Mouse (Mus musculus) kidney, postnatal 36 days (tissue): ENCODE data around the gene Gm7347.
A peak's percentile ranks its signal among the peaks of the same experiment; 100 is the strongest.
"Not testable (repeated sequence)": the region's sequence is repeated elsewhere in the genome, so short reads cannot be mapped to it uniquely, and the experiment has no call there.

Experiments
- DNase-seq, 2 experiments: peaks; one replicate each; pipeline ENCODE4 v3.0.0; 2021 to 2022; ENCODE audit warnings: mixed read lengths in 2 of 2

Gene Gm7347

GRCm38 (mm10) chr5:26058481-26058880 is at the start of gene Gm7347:
Gene Gm7347, minus strand, starts transcription at chr5:26058581.
- not testable (repeated sequence) for DNase-seq

GRCm38 (mm10) chr5:26105262-26105661 is 46.9 kb upstream of the Gm7347 start, which contains the start of gene 5031410I06Rik:
Gene 5031410I06Rik, minus strand, starts transcription at chr5:26105362.
- DNase-seq: not testable (repeated sequence)

- not testable (repeated sequence) for DNase-seq
Measured at GRCm38 (mm10) chr5:26089191-26089590, 30.8 kb upstream of the Gm7347 start, which contains the start of gene Gm10471. Gene Gm10471, minus strand, starts transcription at chr5:26089291.

- DNase-seq: not testable (repeated sequence)
Measured at GRCm38 (mm10) chr5:26079023-26079422, 20.6 kb upstream of the Gm7347 start.

- peak in 1 of 2 experiments; percentile 3 for DNase-seq
Measured at GRCm38 (mm10) chr5:26070716-26071115, 12.3 kb upstream of the Gm7347 start.

GRCm38 (mm10) chr5:26039458-26039857 is 18.9 kb downstream of the Gm7347 start, which contains the start of gene Speer4a:
Gene Speer4a, minus strand, starts transcription at chr5:26039558.
- not testable (repeated sequence) for DNase-seq

GRCm38 (mm10) chr5:26022816-26023215 is 35.6 kb downstream of the Gm7347 start, which contains the start of gene Gm5862:
Gene Gm5862, minus strand, starts transcription at chr5:26022916.
- DNase-seq: not testable (repeated sequence)

- DNase-seq: not testable (repeated sequence)
Measured at GRCm38 (mm10) chr5:26007697-26008096, 50.7 kb downstream of the Gm7347 start.

- peak in 1 of 2 experiments; percentile 4 for DNase-seq
Measured at GRCm38 (mm10) chr5:26006937-26007695, 51.3 kb downstream of the Gm7347 start.

GRCm38 (mm10) chr5:26004698-26005097 is 53.7 kb downstream of the Gm7347 start, which contains the start of gene Gm1979:
Gene Gm1979, minus strand, starts transcription at chr5:26004798.
- DNase-seq: not testable (repeated sequence)
